ENCODE assay signal across 8 mouse cellular contexts in the genomic region with DNA sequence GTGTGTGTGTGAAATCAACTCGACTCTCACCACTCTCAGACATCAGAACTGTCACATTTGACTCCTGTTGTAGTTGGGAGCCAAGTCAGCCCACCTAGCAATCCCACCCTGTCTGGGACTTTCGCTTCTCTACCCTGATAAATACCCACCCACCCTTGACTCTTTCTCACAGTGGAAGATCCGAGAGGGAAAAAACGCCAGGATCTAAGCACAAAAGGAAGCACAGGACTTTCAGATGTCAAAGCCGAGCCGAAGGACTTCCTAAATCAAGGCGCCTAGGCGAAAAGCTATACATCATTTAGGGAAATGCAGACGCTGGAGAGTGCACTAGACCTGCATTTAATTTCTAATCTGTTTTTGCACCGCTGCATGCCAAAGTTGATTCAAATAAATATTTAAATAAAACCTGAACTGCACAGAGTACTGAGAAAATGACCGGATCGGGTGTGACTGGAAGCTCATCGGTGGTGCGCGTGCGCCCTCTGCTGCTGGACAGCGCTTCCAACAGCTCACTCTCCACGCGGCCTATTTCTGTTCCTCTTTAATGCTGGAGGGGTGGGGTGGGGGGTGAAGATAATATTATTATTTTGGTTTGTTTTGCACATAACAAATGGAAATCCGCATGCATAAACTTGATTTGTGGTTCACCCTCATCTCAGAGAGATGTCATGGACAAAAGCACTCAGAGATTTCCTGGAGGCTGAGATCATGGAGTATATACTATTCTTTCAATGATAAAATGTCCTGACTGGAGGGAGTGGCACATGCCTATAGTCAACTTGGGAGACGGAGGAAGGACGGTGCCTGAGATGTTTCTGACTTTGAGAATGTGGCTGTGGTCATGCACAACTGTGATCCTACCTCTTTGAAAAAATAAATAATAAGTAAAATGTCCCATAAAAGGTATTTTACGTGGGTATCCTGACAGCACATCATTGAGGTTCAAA. TPM values are rescaled to one million over a fixed set of nuclear protein-coding genes. Genes with fewer than 3 reads are reported as not detected.
A peak's percentile ranks its signal among the peaks of the same experiment; 100 is the strongest.
DNase-seq lines count a peak whose midpoint lies in the region; ATAC-seq lines count a peak whose summit lies in the region.

No protein-coding gene starts in this region.

- no peak overlapping the region for H3K27ac ChIP-seq in brown adipose tissue, adult 24 weeks (replicated peaks; ENCODE audit: low read depth, low read length)
- no peak overlapping the region for H3K27ac ChIP-seq in forebrain, embryonic 10.5 days
- H3K27ac ChIP-seq in heart, embryonic 16.5 days (ENCODE audit: low read length), result no peak overlapping the region
- H3K27ac ChIP-seq in liver, embryonic 15.5 days (replicated peaks), result no peak overlapping the region
- H3K27ac ChIP-seq in neural tube, embryonic 12.5 days, result no peak overlapping the region
- no peak overlapping the region for H3K27ac ChIP-seq in stomach, embryonic 16.5 days (ENCODE audit: low read length)

- peak overlapping the region; percentile 58 for H3K4me2 ChIP-seq in heart, embryonic 16.5 days (ENCODE audit: low read depth, low read length)
- peak overlapping the region; percentile 23; the same call in 1 of the 2 replicates for H3K4me2 ChIP-seq in liver, embryonic 15.5 days
- peak overlapping the region; percentile 48 for H3K4me2 ChIP-seq in neural tube, embryonic 12.5 days (replicated peaks)
- peak overlapping the region; percentile 54 for H3K4me2 ChIP-seq in stomach, embryonic 16.5 days (ENCODE audit: low read depth, low read length)

- H3K36me3 ChIP-seq in forebrain, embryonic 10.5 days (replicated peaks), result no peaks in the 10 kb centered on the region
- no peaks in the 10 kb centered on the region for H3K36me3 ChIP-seq in heart, embryonic 16.5 days (ENCODE audit: control insufficient read depth, insufficient read depth)
- H3K36me3 ChIP-seq in liver, embryonic 15.5 days (replicated peaks), result no peaks in the 10 kb centered on the region
- H3K36me3 ChIP-seq in neural tube, embryonic 12.5 days, result no peaks in the 10 kb centered on the region
- no peaks in the 10 kb centered on the region for H3K36me3 ChIP-seq in stomach, embryonic 16.5 days (ENCODE audit: control insufficient read depth, insufficient read depth, low read length)

- peaks cover 24% of the 10 kb centered on the region for H3K27me3 ChIP-seq in forebrain, embryonic 10.5 days (ENCODE audit: poor library complexity, severe bottlenecking)
- H3K27me3 ChIP-seq in heart, embryonic 16.5 days (ENCODE audit: control insufficient read depth, insufficient read depth, low read length), result no peaks in the 10 kb centered on the region
- H3K27me3 ChIP-seq in liver, embryonic 15.5 days, result no peaks in the 10 kb centered on the region
- H3K27me3 ChIP-seq in neural tube, embryonic 12.5 days (replicated peaks), result no peaks in the 10 kb centered on the region
- no peaks in the 10 kb centered on the region for H3K27me3 ChIP-seq in stomach, embryonic 16.5 days (ENCODE audit: control insufficient read depth, insufficient read depth, low read length)

- no peak overlapping the region for H3K9ac ChIP-seq in heart, embryonic 16.5 days (ENCODE audit: low read length)
- no peak overlapping the region for H3K9ac ChIP-seq in liver, embryonic 15.5 days
- H3K9ac ChIP-seq in neural tube, embryonic 12.5 days, result no peak overlapping the region
- H3K9ac ChIP-seq in stomach, embryonic 16.5 days (ENCODE audit: low read length), result peak overlapping the region; percentile 60

- no peaks in the 10 kb centered on the region for H3K4me1 ChIP-seq in brown adipose tissue, adult 24 weeks (ENCODE audit: control insufficient read depth, insufficient read depth, insufficient read length, low read length)
- H3K4me1 ChIP-seq in forebrain, embryonic 10.5 days, result peaks cover 8% of the 10 kb centered on the region; the same call in 1 of the 2 replicates
- H3K4me1 ChIP-seq in heart, embryonic 16.5 days (ENCODE audit: control insufficient read depth, insufficient read depth, low read length), result no peaks in the 10 kb centered on the region
- H3K4me1 ChIP-seq in liver, embryonic 15.5 days (replicated peaks), result no peaks in the 10 kb centered on the region
- H3K4me1 ChIP-seq in neural tube, embryonic 12.5 days, result peaks cover 5% of the 10 kb centered on the region
- H3K4me1 ChIP-seq in stomach, embryonic 16.5 days (ENCODE audit: control insufficient read depth, insufficient read depth, low read length), result 0 out of 2 replicates have a peak, but pooled peaks cover 6% of the 10 kb centered on the region

- ATAC-seq in heart, embryonic 16.5 days (replicated peaks; ENCODE audit: extremely low read depth, insufficient read depth, low FRiP score), result no peak
- ATAC-seq in liver, embryonic 15.5 days (ENCODE audit: insufficient read depth), result no peak
- peak; percentile 75 for ATAC-seq in neural tube, embryonic 12.5 days (ENCODE audit: low FRiP score, low read depth)
- peak; percentile 75; the same call in 1 of the 2 replicates for ATAC-seq in stomach, embryonic 16.5 days (ENCODE audit: insufficient read depth, low FRiP score)

- peak; percentile 15 to 27 for DNase-seq in CD8-positive naive resting alpha-beta T cell, adult 2 months (ENCODE audit: low read depth in 2 of 2, low spot score in 2 of 2)
- DNase-seq in forebrain, embryonic 10.5 days (ENCODE audit: extremely low spot score, low spot score), result peak; percentile 64
- DNase-seq in kidney, postnatal 25 days, result peak; percentile 70 to 75

- WGBS in forebrain, embryonic 10.5 days, result 30% methylated on average over 23 of the region's 23 CpGs
- 20% methylated on average over 23 of the region's 23 CpGs for WGBS in heart, embryonic 16.5 days
- WGBS in liver, embryonic 15.5 days (ENCODE audit: insufficient replicate concordance), result 19% methylated on average over 23 of the region's 23 CpGs
- WGBS in neural tube, embryonic 12.5 days, result 30% methylated on average over 23 of the region's 23 CpGs
- 17% methylated on average over 23 of the region's 23 CpGs for WGBS in stomach, embryonic 16.5 days

- H3K9me3 ChIP-seq in forebrain, embryonic 10.5 days, result no peaks in the 10 kb centered on the region
- H3K9me3 ChIP-seq in heart, embryonic 16.5 days (replicated peaks; ENCODE audit: control insufficient read depth, low read length), result no peaks in the 10 kb centered on the region
- H3K9me3 ChIP-seq in liver, embryonic 15.5 days (replicated peaks), result no peaks in the 10 kb centered on the region
- no peaks in the 10 kb centered on the region for H3K9me3 ChIP-seq in neural tube, embryonic 12.5 days
- H3K9me3 ChIP-seq in stomach, embryonic 16.5 days (replicated peaks; ENCODE audit: control insufficient read depth, low read length), result no peaks in the 10 kb centered on the region

- peak overlapping the region; percentile 38 for H3K4me3 ChIP-seq in brown adipose tissue, adult 24 weeks (ENCODE audit: insufficient read depth, low read depth, low read length)
- no peak overlapping the region for H3K4me3 ChIP-seq in forebrain, embryonic 10.5 days
- peak overlapping the region; percentile 40 for H3K4me3 ChIP-seq in heart, embryonic 16.5 days (ENCODE audit: low read length)
- H3K4me3 ChIP-seq in liver, embryonic 15.5 days (replicated peaks), result no peak overlapping the region
- H3K4me3 ChIP-seq in neural tube, embryonic 12.5 days, result no peak overlapping the region
- peak overlapping the region; percentile 43 for H3K4me3 ChIP-seq in stomach, embryonic 16.5 days (replicated peaks; ENCODE audit: low read length)

RNA-seq across cellular contexts. Expression of gene Atp23, which starts 31.5 kb away (rescaled TPM):
- 4.1 and 6.9 TPM in 2 replicates for polyA plus RNA-seq in brown adipose tissue, adult 24 weeks (2012; ENCODE audit: insufficient read depth, insufficient read length, missing spikeins)
- 19.9 and 21.2 TPM in 2 replicates for polyA plus RNA-seq in forebrain, embryonic 10.5 days (2016; fragmentation: Nextera tagmentation; extraction: Ambion mirVana)
- 10.3 and 11.3 TPM in 2 replicates for polyA plus RNA-seq in heart, embryonic 16.5 days (2015; fragmentation: Nextera tagmentation; extraction: Ambion mirVana)
- 6.2 and 7.0 TPM in 2 replicates for polyA plus RNA-seq in liver, embryonic 15.5 days (2015; fragmentation: Nextera tagmentation; extraction: Ambion mirVana)
- 12.8 and 13.1 TPM in 2 replicates for polyA plus RNA-seq in neural tube, embryonic 12.5 days (2016; fragmentation: Nextera tagmentation; extraction: Ambion mirVana)
- polyA plus RNA-seq in stomach, embryonic 16.5 days (2015; fragmentation: Nextera tagmentation; extraction: Ambion mirVana), result 11.7 and 12.0 TPM in 2 replicates

Comparison
In these comparisons a context has a peak if more than half of its experiments do, and no peak if none do; other contexts are left out.
1. DNase-seq: peak in every context shown above with its lines; median percentile 72 in kidney, postnatal 25 days; 64 in forebrain, embryonic 10.5 days; 21 in CD8-positive naive resting alpha-beta T cell, adult 2 months.
2. H3K4me3 ChIP-seq: peak in brown adipose tissue, adult 24 weeks (single experiment), heart, embryonic 16.5 days (single experiment) and stomach, embryonic 16.5 days (single experiment); none in forebrain, embryonic 10.5 days (single experiment), liver, embryonic 15.5 days (single experiment) and neural tube, embryonic 12.5 days (single experiment).
3. ATAC-seq: peak in neural tube, embryonic 12.5 days (single experiment) and stomach, embryonic 16.5 days (single experiment); none in heart, embryonic 16.5 days (single experiment) and liver, embryonic 15.5 days (single experiment).
4. Peak in every context shown above with its lines, with median percentiles within 50 percentile points of each other: H3K4me2 ChIP-seq.